Mouse (Mus musculus) kidney, embryonic 14.5 days (tissue): ENCODE measurements around the gene Tor1a. TPM values are rescaled to one million over a fixed set of nuclear protein-coding genes. Genes with fewer than 3 reads are reported as not detected.
"Not testable (repeated sequence)": the region's sequence is repeated elsewhere in the genome, so short reads cannot be mapped to it uniquely, and the experiment has no call there.

Source experiments
- ATAC-seq: fragments of 200-750 bp; cut with Nextera tagmentation; 2 replicates; pipeline ENCODE4 v1.8.0; 2017; ENCODE audit warnings: moderate number of reproducible peaks, mild to moderate bottlenecking, moderate TSS enrichment, moderate library complexity; ENCODE audit not compliant: low FRiP score, low TSS enrichment
- H3K27ac ChIP-seq: fragments of 300-500 bp; sonication (generic); 2 replicates; pipeline ENCODE4 v1.5.1; 2014; ENCODE audit warnings: low read depth, mild to moderate bottlenecking, low read length, moderate library complexity, mixed read lengths
- H3K27me3 ChIP-seq: fragments of 300-500 bp; sonication (generic); 2 replicates; pipeline ENCODE4 v1.6.1; 2014; ENCODE audit warnings: mild to moderate bottlenecking, low read length; ENCODE audit not compliant: control insufficient read depth, insufficient read depth
- H3K36me3 ChIP-seq: fragments of 300-500 bp; sonication (generic); 2 replicates; pipeline ENCODE4 v1.6.1; 2014; ENCODE audit warnings: low read length, mixed read lengths; ENCODE audit not compliant: control insufficient read depth, insufficient read depth
- H3K4me1 ChIP-seq: fragments of 300-500 bp; sonication (generic); 2 replicates; pipeline ENCODE4 v1.6.1; 2014; ENCODE audit warnings: low read length, mixed read lengths; ENCODE audit not compliant: control insufficient read depth, insufficient read depth
- H3K4me2 ChIP-seq: fragments of 300-500 bp; sonication (generic); replicated peaks from 2 replicates; pipeline ENCODE4 v1.6.1; 2014; ENCODE audit warnings: low read depth, mild to moderate bottlenecking, low read length
- H3K4me3 ChIP-seq: fragments of 300-500 bp; sonication (generic); 2 replicates; pipeline ENCODE4 v1.5.1; 2014; ENCODE audit warnings: mild to moderate bottlenecking, low read length
- H3K9ac ChIP-seq: fragments of 300-500 bp; sonication (generic); 2 replicates; pipeline ENCODE4 v1.6.1; 2014; ENCODE audit warnings: low read depth, mild to moderate bottlenecking, low read length, moderate library complexity
- H3K9me3 ChIP-seq: fragments of 300-500 bp; sonication (generic); 2 replicates; pipeline ENCODE4 v1.6.1; 2016; ENCODE audit warnings: low read length; ENCODE audit not compliant: control insufficient read depth
- WGBS: fragments of 180-500 bp; shearing (Covaris S2); extraction: QIAGEN DNeasy Blood & Tissue Kit; methylation state at CpG from one replicate; pipeline ENCODE4 v1.1.7; 2014; 5-methylcytosine and 5-hydroxymethylcytosine counted together
- polyA plus RNA-seq: library from polyadenylated mRNA; unstranded; fragments of >200 nt; fragmentation: Nextera tagmentation; extraction: Ambion mirVana; gene quantifications from 2 replicates; pipeline ENCODE4 v1.2.1, GENCODE M21; 2014

The Tor1a gene
- polyA plus RNA-seq, 1 experiment from 2014 or later = 80.6 TPM

- no peaks in the 10 kb centered on the region for H3K4me1 ChIP-seq
- ATAC-seq = no peak
- no peak overlapping the region for H3K27ac ChIP-seq
- H3K4me2 ChIP-seq = no peak overlapping the region
- no peak overlapping the region for H3K9ac ChIP-seq
- 0 out of 2 replicates have a peak, but pooled peaks cover 2% of the 10 kb centered on the region for H3K27me3 ChIP-seq
- H3K4me3 ChIP-seq = no peak overlapping the region
- H3K9me3 ChIP-seq = no peaks in the 10 kb centered on the region
- WGBS = 41% methylated on average over 4 of the region's 4 CpGs
- H3K36me3 ChIP-seq = no peaks in the 10 kb centered on the region
These were observed 29.1 kb downstream of the Tor1a start for GRCm38 (mm10) chr2:30938574-30938991.

- Histone ChIP-seq H3K27me3 (0 out of 2 replicates have a peak, but pooled peaks cover 2% of the 10 kb centered on the region), H3K36me3 (no peaks in the 10 kb centered on the region), H3K9me3 (no peaks in the 10 kb centered on the region), H3K9ac (no peak overlapping the region), H3K4me2 (no peak overlapping the region), H3K4me3 (no peak overlapping the region), H3K4me1 (no peaks in the 10 kb centered on the region), H3K27ac (no peak overlapping the region)
- no peak for ATAC-seq
- 84% methylated on average over 8 of the region's 8 CpGs for WGBS
These were observed 30.0 kb downstream of the Tor1a start for GRCm38 (mm10) chr2:30937731-30938130.

GRCm38 (mm10) chr2:30936808-30937207 is 30.9 kb downstream of the Tor1a start:
- Histone ChIP-seq H3K27me3 (0 out of 2 replicates have a peak, but pooled peaks cover 2% of the 10 kb centered on the region), H3K9me3 (no peaks in the 10 kb centered on the region), H3K4me1 (no peaks in the 10 kb centered on the region), H3K4me2 (no peak overlapping the region), H3K9ac (no peak overlapping the region), H3K36me3 (no peaks in the 10 kb centered on the region), H3K27ac (no peak overlapping the region), H3K4me3 (no peak overlapping the region)
- ATAC-seq = no peak
- 82% methylated on average over 3 of the region's 3 CpGs for WGBS

GRCm38 (mm10) chr2:30933917-30934450 is 33.7 kb downstream of the Tor1a start:
- Histone ChIP-seq H3K4me1 (0 out of 2 replicates have a peak, but pooled peaks cover 3% of the 10 kb centered on the region), H3K9me3 (no peaks in the 10 kb centered on the region), H3K27me3 (0 out of 2 replicates have a peak, but pooled peaks cover 2% of the 10 kb centered on the region), H3K9ac (no peak overlapping the region), H3K4me3 (no peak overlapping the region), H3K36me3 (no peaks in the 10 kb centered on the region), H3K27ac (no peak overlapping the region), H3K4me2 (no peak overlapping the region)
- ATAC-seq = no peak
- WGBS = 20% methylated on average over 7 of the region's 7 CpGs

GRCm38 (mm10) chr2:30933032-30933431 is 34.7 kb downstream of the Tor1a start:
- Histone ChIP-seq H3K27me3 (0 out of 2 replicates have a peak, but pooled peaks cover 2% of the 10 kb centered on the region), H3K9ac (no peak overlapping the region), H3K27ac (no peak overlapping the region), H3K4me2 (no peak overlapping the region), H3K4me1 (0 out of 2 replicates have a peak, but pooled peaks cover 11% of the 10 kb centered on the region), H3K4me3 (no peak overlapping the region), H3K36me3 (no peaks in the 10 kb centered on the region), H3K9me3 (no peaks in the 10 kb centered on the region)
- 82% methylated on average over 6 of the region's 6 CpGs for whole genome bisulfite sequencing
- no peak for ATAC-seq

GRCm38 (mm10) chr2:30931922-30932321 is 35.8 kb downstream of the Tor1a start:
- 80% methylated on average over 3 of the region's 3 CpGs for WGBS
- no peak overlapping the region for H3K27ac ChIP-seq
- no peaks in the 10 kb centered on the region for H3K9me3 ChIP-seq
- no peak overlapping the region for H3K4me3 ChIP-seq
- ATAC-seq = no peak
- H3K27me3 ChIP-seq = 0 out of 2 replicates have a peak, but pooled peaks cover 2% of the 10 kb centered on the region
- no peaks in the 10 kb centered on the region for H3K36me3 ChIP-seq
- H3K4me1 ChIP-seq = peaks cover 20% of the 10 kb centered on the region; the same call in 1 of the 2 replicates
- no peak overlapping the region for H3K4me2 ChIP-seq
- H3K9ac ChIP-seq = no peak overlapping the region

- not testable (repeated sequence) for ATAC-seq, H3K4me3 ChIP-seq
- WGBS = 78% methylated on average over 2 of the region's 2 CpGs
These were observed 36.9 kb downstream of the Tor1a start for GRCm38 (mm10) chr2:30930846-30931245.

GRCm38 (mm10) chr2:30929483-30930045 is 38.2 kb downstream of the Tor1a start, which contains the start of gene Ptges:
Gene Ptges (minus strand): TSS chr2:30929863.
- H3K9me3 ChIP-seq = no peaks in the 10 kb centered on the region
- H3K27me3 ChIP-seq = no peaks in the 10 kb centered on the region
- WGBS = 2% methylated on average over 23 of the region's 23 CpGs
- H3K4me3 ChIP-seq = peak within 1 kb of the TSS; percentile 14
- no peak within 1 kb of the TSS for H3K27ac ChIP-seq
- peak; percentile 48 for ATAC-seq
- H3K36me3 ChIP-seq = no peaks in the 10 kb centered on the region
- peaks cover 24% of the 10 kb centered on the region; the same call in 1 of the 2 replicates for H3K4me1 ChIP-seq
- peak within 1 kb of the TSS; percentile 41 for H3K4me2 ChIP-seq
- no peak within 1 kb of the TSS for H3K9ac ChIP-seq

More at GRCm38 (mm10) chr2:30930846-30931245, 36.9 kb downstream of the Tor1a start:
- not testable (repeated sequence) for H3K27me3 ChIP-seq, H3K27ac ChIP-seq, H3K9ac ChIP-seq, H3K4me2 ChIP-seq, H3K36me3 ChIP-seq, H3K9me3 ChIP-seq
- H3K4me1 ChIP-seq = peaks cover 24% of the 10 kb centered on the region; the same call in 1 of the 2 replicates

- no peak overlapping the region for H3K9ac ChIP-seq
- peaks cover 24% of the 10 kb centered on the region; the same call in 1 of the 2 replicates for H3K4me1 ChIP-seq
- WGBS = 19% methylated on average over 12 of the region's 12 CpGs
- peak overlapping the region; percentile 41 for H3K4me2 ChIP-seq
- no peak overlapping the region for H3K27ac ChIP-seq
- no peaks in the 10 kb centered on the region for H3K36me3 ChIP-seq
- no peaks in the 10 kb centered on the region for H3K9me3 ChIP-seq
- peak; percentile 41; the same call in 1 of the 2 replicates for ATAC-seq
- H3K4me3 ChIP-seq = peak overlapping the region; percentile 14; the same call in 1 of the 2 replicates
- no peaks in the 10 kb centered on the region for H3K27me3 ChIP-seq
These were observed 38.7 kb downstream of the Tor1a start for GRCm38 (mm10) chr2:30928893-30929482.
